Mouse (Mus musculus): ENCODE measurements at regions not wholly inside any gene's neighbourhood (a gene's known extent, or its start where the extent isn't known, plus 50 kb on each side); places are given as distances from the start of the nearest gene placed in this dataset.

DNA sequence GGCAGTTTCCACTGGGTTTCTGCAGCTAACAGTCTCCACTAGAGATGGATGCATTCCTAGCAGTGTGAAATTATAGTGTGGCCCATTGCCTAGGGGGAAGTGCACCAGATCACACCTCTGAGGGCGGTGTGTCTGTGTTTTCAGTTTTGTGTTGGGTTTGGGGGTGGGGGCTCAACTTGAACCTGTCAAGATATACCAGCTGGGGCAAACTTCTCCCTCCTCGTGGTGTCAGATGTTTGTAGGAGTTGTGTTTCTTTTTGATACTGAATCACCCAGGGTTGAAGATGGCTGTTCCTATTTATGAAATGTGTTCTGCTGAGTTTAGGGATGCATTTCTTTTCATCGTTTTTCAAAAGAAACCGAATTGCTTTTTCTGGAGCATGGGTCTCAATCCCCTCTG lies 416.6 kb upstream of the 4930412O13Rik start:
- no peak overlapping the region for H3K27ac ChIP-seq (replicated peaks)
- no peak overlapping the region for H3K9ac ChIP-seq
- H3K4me2 ChIP-seq, result no peak overlapping the region
- no peaks in the 10 kb centered on the region for H3K4me1 ChIP-seq (replicated peaks)
- no peaks in the 10 kb centered on the region for H3K27me3 ChIP-seq
- H3K9me3 ChIP-seq, result no peaks in the 10 kb centered on the region
- 86% methylated on average over 4 of the region's 4 CpGs for WGBS
- no peaks in the 10 kb centered on the region for H3K36me3 ChIP-seq
- H3K4me3 ChIP-seq, result no peak overlapping the region
- ATAC-seq (ENCODE audit: low read depth), result no peak

DNA sequence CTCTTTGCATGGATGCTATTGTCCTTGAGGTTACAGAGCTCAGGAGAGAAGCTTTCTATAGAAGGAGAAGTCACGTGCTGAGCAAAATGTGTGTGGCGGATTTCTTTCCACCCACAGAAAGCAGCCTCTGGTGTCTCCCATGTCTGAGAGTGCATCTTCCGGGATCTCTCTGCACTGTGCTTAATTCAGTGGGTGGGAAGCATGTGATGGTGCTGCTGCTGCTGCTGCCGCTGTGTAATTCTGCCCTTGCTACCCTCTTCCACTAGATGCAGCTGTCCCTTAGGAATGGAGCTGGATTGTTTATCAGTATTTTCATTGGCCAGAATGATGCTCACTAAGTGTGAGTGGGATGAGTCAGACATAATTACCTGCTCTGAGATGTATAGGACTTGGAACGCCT lies 416.2 kb upstream of the 4930412O13Rik start:
- 68% methylated on average over 5 of the region's 5 CpGs for WGBS
- no peaks in the 10 kb centered on the region for H3K4me1 ChIP-seq (replicated peaks)
- H3K9me3 ChIP-seq, result no peaks in the 10 kb centered on the region
- H3K27ac ChIP-seq (replicated peaks), result no peak overlapping the region
- no peak overlapping the region for H3K9ac ChIP-seq
- H3K4me3 ChIP-seq, result no peak overlapping the region
- no peaks in the 10 kb centered on the region for H3K36me3 ChIP-seq
- H3K27me3 ChIP-seq, result no peaks in the 10 kb centered on the region
- ATAC-seq (ENCODE audit: low read depth), result no peak
- no peak overlapping the region for H3K4me2 ChIP-seq

DNA sequence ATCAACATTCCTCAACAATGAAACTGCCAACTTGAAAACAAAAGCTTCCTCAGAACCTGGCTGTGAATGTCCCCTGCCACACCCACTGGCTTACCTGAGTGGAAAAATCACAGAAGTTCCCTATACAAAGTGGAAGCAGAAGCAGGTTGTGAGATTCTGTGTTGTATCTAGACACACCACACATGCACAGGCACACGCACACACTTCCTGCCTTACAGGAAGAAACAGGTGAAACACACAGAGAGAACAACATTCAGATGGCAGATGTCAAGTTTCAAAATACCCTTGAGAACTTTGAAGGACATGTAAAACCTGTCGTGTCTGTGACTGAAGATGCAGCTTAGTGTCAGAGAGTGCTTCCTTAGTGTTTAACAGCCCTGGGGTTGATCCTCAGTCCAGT lies 413.5 kb upstream of the 4930412O13Rik start:
- WGBS, result 80% methylated on average over 2 of the region's 2 CpGs
- Histone ChIP-seq H3K27ac (replicated peaks) (no peak overlapping the region), H3K27me3 (no peaks in the 10 kb centered on the region), H3K4me1 (replicated peaks) (no peaks in the 10 kb centered on the region), H3K4me3 (no peak overlapping the region), H3K4me2 (no peak overlapping the region), H3K36me3 (no peaks in the 10 kb centered on the region), H3K9me3 (no peaks in the 10 kb centered on the region), H3K9ac (no peak overlapping the region)
- no peak for ATAC-seq (ENCODE audit: low read depth)

DNA sequence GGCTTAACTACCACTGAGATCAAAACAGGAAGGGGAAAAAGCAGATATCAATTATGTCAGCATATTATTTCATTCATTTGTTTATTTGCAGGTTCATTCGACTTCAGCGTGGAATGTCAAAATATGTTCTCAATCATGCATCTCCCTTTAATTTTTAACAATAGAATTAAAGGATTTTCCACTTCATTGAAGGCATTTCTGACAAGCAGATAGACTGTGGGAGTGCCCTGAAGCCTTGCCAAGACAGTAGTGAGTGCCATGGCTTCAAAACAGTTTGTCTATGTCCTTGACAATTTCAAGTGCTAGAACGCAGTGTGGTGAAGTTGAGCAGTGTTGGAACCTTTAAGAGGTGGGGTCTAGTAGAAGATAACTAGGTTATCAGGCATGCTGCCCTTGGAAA lies 412.4 kb upstream of the 4930412O13Rik start:
- H3K36me3 ChIP-seq, result no peaks in the 10 kb centered on the region
- H3K4me3 ChIP-seq, result no peak overlapping the region
- no peak overlapping the region for H3K4me2 ChIP-seq
- no peak for ATAC-seq (ENCODE audit: low read depth)
- no peaks in the 10 kb centered on the region for H3K9me3 ChIP-seq
- H3K27me3 ChIP-seq, result no peaks in the 10 kb centered on the region
- 92% methylated on average over 3 of the region's 3 CpGs for WGBS
- no peak overlapping the region for H3K27ac ChIP-seq (replicated peaks)
- no peaks in the 10 kb centered on the region for H3K4me1 ChIP-seq (replicated peaks)
- no peak overlapping the region for H3K9ac ChIP-seq

DNA sequence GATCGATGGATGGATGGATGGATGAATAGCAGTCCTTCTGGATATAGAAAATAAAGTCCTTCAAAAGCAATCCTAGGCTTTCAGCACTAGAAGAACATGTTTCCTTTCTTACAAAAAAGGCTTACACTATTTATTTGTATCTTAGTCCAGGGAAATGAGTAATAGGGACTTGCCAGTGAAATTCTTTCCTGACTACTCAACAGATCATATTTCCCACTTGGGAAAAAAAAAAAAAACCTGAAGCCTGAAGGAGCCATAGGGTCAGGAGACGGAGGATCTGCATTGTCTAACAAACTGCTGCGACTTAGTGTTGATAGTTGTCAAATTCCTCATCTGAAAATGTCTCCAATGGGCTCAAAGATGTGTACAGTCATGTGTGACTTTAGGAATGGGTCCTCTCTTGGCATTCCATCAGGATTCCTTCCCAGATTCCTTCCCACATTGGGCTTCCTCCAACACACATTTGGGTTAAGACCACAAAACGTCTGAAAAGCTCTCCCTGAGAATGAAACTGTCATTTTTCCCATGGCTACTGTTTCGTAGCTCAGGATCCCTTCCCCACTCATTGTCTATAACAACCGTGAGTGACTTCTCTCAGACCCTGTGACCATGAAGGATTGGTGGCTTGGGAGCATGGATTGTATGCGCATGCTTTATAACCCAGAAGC lies 399.2 kb upstream of the 4930412O13Rik start:
- no peaks in the 10 kb centered on the region for H3K4me1 ChIP-seq (replicated peaks)
- no peak for ATAC-seq (ENCODE audit: low read depth)
- no peaks in the 10 kb centered on the region for H3K36me3 ChIP-seq
- H3K4me3 ChIP-seq, result no peak overlapping the region
- no peak overlapping the region for H3K27ac ChIP-seq (replicated peaks)
- 69% methylated on average over 7 of the region's 7 CpGs for WGBS
- H3K4me2 ChIP-seq, result no peak overlapping the region
- no peak overlapping the region for H3K9ac ChIP-seq
- H3K27me3 ChIP-seq, result no peaks in the 10 kb centered on the region
- H3K9me3 ChIP-seq, result no peaks in the 10 kb centered on the region

DNA sequence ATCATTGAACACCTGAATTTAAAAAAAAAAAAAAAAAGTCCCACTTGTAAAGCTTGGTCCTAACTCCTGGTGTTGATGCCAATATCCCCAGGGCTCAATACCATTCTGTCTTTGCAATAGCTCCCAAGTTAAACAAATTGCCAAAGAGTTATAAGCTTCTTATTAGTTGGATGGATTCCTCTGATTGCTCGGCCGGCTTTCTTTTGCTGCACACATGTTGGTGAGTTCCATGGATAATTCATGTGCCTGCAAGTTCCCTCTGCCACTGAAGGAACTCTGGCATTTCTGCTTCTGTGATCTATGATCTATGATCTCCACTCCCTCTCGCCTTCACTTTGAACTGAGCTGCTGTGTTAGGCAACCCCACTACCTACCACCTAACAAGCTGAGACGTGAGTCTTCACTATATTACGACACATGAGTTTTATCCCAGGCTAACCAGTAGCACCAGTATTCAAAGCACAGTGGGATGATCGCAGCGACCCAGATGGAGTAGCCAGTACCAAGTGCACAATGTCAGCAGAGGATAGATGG lies 393.6 kb upstream of the 4930412O13Rik start:
- WGBS, result 92% methylated on average over 7 of the region's 7 CpGs
- Histone ChIP-seq H3K36me3 (no peaks in the 10 kb centered on the region), H3K27me3 (no peaks in the 10 kb centered on the region), H3K9me3 (no peaks in the 10 kb centered on the region), H3K4me3 (no peak overlapping the region), H3K4me2 (no peak overlapping the region), H3K9ac (no peak overlapping the region), H3K4me1 (replicated peaks) (no peaks in the 10 kb centered on the region), H3K27ac (replicated peaks) (no peak overlapping the region)
- ATAC-seq (ENCODE audit: low read depth), result no peak

DNA sequence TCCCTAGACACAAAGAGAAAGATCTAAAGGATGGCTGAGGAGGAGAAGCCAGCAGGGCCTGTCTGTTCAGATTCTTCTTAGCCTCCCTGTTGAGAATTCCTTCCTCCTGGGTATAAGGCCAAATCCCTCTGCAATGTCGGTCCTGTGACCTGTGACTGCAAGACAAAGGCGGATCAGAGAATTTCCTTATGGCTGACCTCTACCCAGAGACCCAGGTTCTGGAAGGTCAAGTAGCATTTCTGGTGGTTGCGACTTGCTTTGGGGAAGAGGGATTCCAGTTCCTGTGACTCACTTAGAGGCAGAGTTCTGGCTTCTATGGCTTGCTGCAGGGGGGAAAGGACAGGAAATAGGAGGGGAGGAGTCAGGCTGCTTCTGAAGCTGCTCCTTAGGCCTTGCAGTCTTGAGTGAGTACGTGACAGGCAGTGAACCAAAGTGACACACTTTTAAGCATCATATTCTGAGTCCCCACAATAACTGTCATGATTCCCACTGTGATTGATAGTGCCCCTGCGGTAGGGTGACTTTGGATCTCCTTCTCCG lies 387.4 kb upstream of the 4930412O13Rik start:
- no peak for ATAC-seq (ENCODE audit: low read depth)
- Histone ChIP-seq H3K9ac (no peak overlapping the region), H3K4me3 (no peak overlapping the region), H3K9me3 (no peaks in the 10 kb centered on the region), H3K27me3 (no peaks in the 10 kb centered on the region), H3K27ac (replicated peaks) (no peak overlapping the region), H3K4me2 (no peak overlapping the region), H3K36me3 (no peaks in the 10 kb centered on the region), H3K4me1 (replicated peaks) (no peaks in the 10 kb centered on the region)
- WGBS, result 52% methylated on average over 6 of the region's 6 CpGs

DNA sequence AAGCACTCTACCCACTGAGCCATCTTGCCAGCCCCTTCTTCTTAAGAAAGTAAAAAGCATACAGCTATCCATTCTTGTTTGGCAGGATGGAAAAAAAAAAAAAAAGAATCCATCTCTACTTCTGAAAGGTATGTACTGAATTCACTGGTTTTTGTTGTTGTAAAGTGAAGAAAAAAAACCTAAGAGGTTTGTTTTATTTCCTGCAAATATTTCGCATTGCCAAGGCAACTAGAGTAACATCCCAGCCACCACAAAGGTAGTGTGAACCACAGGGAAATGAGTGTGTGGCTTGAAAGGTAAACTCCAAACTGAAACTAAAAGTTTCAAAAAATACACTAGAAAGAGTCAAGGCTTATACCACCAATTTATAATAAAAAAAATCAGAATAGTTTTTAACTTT lies 361.0 kb upstream of the 4930412O13Rik start:
- Histone ChIP-seq H3K27ac (replicated peaks) (no peak overlapping the region), H3K4me3 (no peak overlapping the region), H3K4me1 (replicated peaks) (0 out of 2 replicates have a peak, but pooled peaks cover 5% of the 10 kb centered on the region), H3K9me3 (no peaks in the 10 kb centered on the region), H3K4me2 (no peak overlapping the region), H3K36me3 (no peaks in the 10 kb centered on the region), H3K9ac (no peak overlapping the region), H3K27me3 (no peaks in the 10 kb centered on the region)
- 93% methylated on average over 1 of the region's 1 CpGs for WGBS
- no peak for ATAC-seq (ENCODE audit: low read depth)

DNA sequence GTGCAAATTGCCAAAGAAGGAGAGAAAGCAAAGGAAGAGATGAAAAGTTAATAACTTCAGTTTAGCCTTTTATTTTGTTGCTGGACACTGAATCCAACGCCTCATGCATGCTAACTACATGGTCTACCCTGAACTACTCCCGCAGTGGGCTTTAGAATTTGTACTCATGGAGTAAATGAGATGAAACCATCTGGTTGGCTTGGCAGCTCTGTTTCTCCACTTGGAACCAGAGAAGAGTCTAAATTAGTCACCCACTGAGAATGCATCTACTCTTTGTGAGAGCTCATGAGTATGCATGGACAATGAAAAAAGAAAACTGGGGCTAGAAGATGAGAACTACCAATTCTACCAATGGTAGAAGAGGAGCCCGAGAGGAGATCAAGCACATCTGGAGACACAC lies 355.1 kb upstream of the 4930412O13Rik start:
- no peak for ATAC-seq (ENCODE audit: low read depth)
- H3K4me2 ChIP-seq, result no peak overlapping the region
- no peak overlapping the region for H3K27ac ChIP-seq (replicated peaks)
- 0 out of 2 replicates have a peak, but pooled peaks cover 3% of the 10 kb centered on the region for H3K4me1 ChIP-seq (replicated peaks)
- no peaks in the 10 kb centered on the region for H3K36me3 ChIP-seq
- no peak overlapping the region for H3K9ac ChIP-seq
- no peak overlapping the region for H3K4me3 ChIP-seq
- H3K9me3 ChIP-seq, result no peaks in the 10 kb centered on the region
- no peaks in the 10 kb centered on the region for H3K27me3 ChIP-seq
- WGBS, result 90% methylated on average over 3 of the region's 3 CpGs

DNA sequence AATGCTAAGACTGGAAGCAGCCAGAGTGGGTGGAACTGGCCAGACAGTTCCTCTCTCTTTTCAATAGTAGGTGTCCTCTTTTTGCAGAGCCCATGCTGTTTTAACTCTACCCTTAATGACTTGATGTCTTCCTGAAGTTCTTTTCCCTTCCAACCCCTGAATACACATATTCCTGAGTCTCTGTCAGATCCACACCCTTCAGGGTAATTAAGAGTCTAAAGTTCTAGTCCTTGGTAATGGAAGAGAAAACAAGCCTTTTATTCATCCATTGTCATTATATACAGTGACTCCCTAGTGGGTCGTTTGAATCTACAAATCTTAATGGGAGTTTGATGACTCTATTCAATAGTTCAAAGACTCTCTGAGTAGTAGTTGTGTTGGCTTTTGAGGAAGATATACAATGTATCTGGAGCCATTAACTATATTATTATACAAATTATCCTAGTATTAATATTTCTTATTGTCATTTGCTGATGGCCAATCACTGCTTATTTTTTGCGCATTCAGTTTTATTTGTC lies 345.9 kb upstream of the 4930412O13Rik start:
- no peaks in the 10 kb centered on the region for H3K36me3 ChIP-seq
- no peak for ATAC-seq (ENCODE audit: low read depth)
- 70% methylated on average over 2 of the region's 2 CpGs for WGBS
- H3K4me3 ChIP-seq, result no peak overlapping the region
- H3K9me3 ChIP-seq, result no peaks in the 10 kb centered on the region
- no peak overlapping the region for H3K4me2 ChIP-seq
- no peaks in the 10 kb centered on the region for H3K27me3 ChIP-seq
- no peak overlapping the region for H3K9ac ChIP-seq
- H3K27ac ChIP-seq (replicated peaks), result no peak overlapping the region
- H3K4me1 ChIP-seq (replicated peaks), result 0 out of 2 replicates have a peak, but pooled peaks cover 4% of the 10 kb centered on the region

DNA sequence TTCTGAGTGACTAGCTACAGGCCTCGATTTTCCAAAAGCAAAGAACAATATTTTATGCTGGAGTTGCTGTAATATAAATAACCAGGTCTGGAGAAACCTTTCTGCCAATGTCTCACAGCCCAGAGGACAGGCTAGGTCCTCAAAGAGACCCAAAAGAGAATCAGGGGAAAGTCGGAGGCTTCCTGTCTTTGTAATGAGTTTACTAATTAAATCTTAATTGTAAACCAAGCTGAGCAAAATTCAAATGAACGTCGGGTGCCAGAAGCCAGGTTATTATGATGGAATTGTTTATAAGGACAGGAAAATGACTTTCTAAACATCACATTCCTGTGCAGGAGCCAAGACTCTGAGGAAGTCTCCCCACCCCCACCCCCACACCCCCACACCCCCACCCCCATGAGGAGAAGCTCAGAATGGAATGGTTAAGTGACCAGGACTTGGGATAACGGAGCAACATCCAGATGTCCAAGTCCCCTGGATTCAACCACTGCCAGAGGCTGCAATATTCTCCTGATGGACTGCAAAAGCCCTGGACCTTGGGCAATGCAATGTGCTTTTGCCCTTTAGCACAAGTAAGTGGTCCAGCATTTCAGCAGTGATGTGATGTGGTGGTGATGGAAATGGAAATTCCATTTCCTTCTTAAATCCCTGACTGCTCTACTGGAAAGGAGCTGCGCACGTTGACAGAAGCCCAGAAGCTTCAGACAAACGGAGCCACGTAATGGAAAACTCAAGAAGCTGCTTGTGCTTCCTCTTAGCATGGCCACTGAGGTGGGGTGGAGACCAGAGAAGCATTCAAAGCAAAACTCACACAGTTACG lies 333.1 kb upstream of the 4930412O13Rik start:
- ATAC-seq (ENCODE audit: low read depth), result no peak
- Histone ChIP-seq H3K36me3 (no peaks in the 10 kb centered on the region), H3K4me3 (no peak overlapping the region), H3K4me1 (replicated peaks) (no peaks in the 10 kb centered on the region), H3K27ac (replicated peaks) (no peak overlapping the region), H3K4me2 (no peak overlapping the region), H3K27me3 (no peaks in the 10 kb centered on the region), H3K9me3 (no peaks in the 10 kb centered on the region), H3K9ac (no peak overlapping the region)
- 80% methylated on average over 10 of the region's 10 CpGs for WGBS

DNA sequence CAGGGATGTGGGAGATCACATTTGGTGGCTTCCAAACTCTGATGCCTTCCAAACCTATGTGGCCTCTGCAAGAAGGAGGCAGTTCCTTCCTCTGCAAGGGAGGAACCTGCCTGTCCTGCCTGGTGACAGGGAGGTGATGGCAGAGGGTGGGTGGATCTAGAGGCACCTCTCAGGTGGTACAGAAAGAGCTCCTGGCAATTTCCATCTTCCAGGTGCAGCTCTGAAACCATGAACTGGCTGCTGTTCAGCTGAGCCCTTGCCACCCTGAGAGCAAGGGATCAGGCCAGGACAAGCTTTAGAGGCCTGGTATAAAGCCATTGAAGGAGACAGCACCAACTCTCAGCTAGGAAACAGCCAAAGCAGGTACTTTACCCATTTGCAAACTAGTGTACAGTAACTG lies 327.7 kb upstream of the 4930412O13Rik start:
- ATAC-seq (ENCODE audit: low read depth), result no peak
- H3K9me3 ChIP-seq, result no peaks in the 10 kb centered on the region
- no peak overlapping the region for H3K9ac ChIP-seq
- H3K4me1 ChIP-seq (replicated peaks), result no peaks in the 10 kb centered on the region
- no peak overlapping the region for H3K4me2 ChIP-seq
- no peak overlapping the region for H3K4me3 ChIP-seq
- H3K27me3 ChIP-seq, result no peaks in the 10 kb centered on the region
- H3K27ac ChIP-seq (replicated peaks), result no peak overlapping the region
- H3K36me3 ChIP-seq, result no peaks in the 10 kb centered on the region

Data from neural tube, embryonic 13.5 days (tissue).